Mouse (Mus musculus) cerebellum, adult (tissue): ENCODE data around the gene Phf12.
A peak's percentile ranks its signal among the peaks of the same experiment; 100 is the strongest.

Experiments used
- ATAC-seq: cut with Nextera tagmentation; 2 replicates; pipeline ENCODE4 v1.9.2; 2017; ENCODE audit warnings: mild to moderate bottlenecking, moderate library complexity, mixed read lengths; ENCODE audit not compliant: insufficient number of reproducible peaks, low FRiP score, low TSS enrichment

Phf12 gene

DNA sequence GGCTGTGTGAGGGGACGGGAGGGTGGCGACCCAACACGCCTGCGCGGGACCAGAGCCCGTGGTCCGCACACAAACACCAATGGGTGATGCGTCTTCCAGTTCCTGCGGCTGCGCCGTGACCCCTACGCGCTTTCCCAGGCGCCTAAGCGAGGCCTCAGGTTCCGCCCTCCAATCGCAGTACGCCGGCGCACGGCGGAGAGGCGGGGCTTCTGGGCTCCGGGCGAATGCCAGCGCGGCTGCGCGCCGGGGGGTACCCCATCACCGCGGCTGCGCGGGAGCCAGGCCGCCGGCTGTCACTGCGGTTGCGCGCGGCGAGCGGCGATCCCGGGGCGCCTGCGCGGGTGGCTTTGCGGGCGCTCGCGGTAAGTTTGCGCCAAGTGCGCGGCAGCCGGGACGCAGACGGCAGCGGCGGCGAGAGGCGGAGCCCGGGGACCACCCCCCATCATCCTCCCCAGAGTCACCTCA is at the start of gene Phf12:
Gene Phf12, plus strand, starts transcription at position 314 of the 465 bp plus-strand sequence.
- peak; percentile 81 for ATAC-seq

GRCm38 (mm10) chr11:77934111-77934521 is 48.4 kb upstream of the Phf12 start:
- ATAC-seq: no peak

DNA sequence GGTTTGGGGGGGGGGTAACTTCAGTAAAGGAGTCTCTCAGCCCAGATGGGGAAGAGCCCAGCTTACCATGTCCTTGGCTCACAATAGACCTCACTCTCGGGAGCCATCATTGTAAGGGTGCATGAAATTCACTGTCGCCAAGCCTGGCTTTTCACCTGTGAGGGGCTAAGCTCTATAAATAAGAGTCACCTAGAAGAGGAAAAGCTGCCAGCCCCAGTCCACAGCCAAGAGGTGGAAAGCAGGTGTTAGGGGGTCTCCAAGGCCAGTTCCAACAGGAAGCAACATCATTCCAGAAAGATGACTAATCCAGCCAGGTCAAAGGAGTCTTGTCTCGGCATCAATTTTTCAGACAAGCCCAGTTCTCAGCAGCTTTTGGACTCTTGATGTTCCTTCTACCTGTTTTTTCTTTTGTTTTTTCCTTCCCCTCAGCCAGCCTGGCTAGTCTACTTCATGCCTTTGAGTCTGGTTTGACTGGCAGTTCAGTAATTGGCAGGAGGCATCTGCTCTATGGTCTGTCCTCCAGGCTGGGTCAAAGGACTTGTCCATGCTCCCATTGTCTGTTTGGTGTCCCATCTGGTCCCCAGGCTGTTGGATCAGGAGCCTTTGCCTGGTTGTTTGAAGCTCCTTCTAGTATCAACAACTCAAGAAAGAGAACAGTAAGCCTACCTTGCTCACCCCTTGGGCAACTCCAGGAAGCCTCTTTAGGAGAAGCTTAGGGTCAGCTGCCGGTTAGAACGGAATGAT is 47.8 kb upstream of the Phf12 start:
- ATAC-seq: no peak

DNA sequence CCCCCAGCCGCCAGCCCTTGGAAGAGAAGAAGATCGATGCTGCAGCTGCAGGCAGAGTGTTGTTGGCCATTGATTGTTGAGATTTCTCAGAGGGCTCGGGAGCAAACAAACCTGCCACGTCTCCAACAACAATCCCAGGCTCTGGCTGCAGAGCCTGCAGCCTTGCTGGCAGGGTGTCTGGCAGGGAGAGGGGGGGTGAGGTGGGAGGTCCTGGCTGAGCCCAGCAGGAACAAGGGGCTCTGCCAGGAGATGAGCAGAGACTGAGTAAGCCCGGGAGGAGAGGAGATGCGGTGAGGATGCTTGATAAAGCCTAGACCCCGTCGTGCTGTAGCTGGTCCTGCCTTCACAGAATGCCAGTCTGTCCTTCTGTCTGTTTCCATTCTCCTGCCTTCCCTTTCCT is 45.7 kb upstream of the Phf12 start:
- ATAC-seq: no peak; the same call in 1 of the 2 replicates

GRCm38 (mm10) chr11:77937649-77938410 is 44.7 kb upstream of the Phf12 start:
- ATAC-seq: no peak

GRCm38 (mm10) chr11:77942230-77942629 is 40.3 kb upstream of the Phf12 start:
- no peak for ATAC-seq

DNA sequence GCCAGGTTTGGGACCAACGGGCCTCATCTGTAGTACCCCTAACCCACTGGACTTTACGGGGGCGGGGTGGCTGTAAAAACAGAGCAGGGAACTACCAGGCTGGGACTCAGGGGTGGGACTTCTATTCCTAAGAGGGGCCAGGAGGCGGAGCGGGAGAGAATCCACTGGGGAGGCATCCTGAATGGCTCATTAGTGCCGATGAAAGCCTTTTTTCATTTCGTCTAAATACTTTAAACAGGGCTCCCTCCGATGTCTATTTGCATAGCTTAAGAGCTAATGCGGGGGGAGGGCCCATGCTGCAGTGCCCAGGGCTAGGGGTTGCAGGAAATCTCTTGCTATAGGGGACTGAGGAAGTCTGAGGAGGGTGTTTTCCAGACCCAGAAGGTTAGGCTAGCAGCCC is 34.7 kb upstream of the Phf12 start:
- ATAC-seq: no peak

DNA sequence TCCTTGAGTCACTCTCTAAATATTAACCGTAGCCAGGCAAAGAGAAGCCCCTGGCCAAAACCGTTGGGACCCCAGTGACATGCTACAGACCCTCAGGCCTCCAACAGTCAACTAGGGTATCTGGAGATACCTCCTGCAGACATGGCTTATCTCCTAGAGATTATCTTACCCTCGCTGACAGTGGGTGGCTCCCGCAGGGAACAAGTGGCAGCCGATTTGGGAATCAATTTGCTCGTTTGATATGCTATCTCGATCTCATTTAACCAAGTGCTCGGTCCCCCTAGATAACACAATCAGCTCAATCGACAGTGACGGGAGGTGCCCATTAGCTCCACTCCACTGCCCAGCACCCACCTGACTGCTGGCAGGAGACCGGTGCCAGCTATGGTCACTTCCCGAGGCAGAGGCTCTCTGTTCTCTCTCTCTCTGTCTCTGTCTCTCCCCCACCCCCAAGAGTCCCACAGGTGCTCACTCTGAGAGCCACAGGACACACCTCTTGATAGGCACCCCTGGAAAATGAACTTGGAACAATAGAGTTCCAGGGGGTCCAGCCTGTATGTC is 32.3 kb upstream of the Phf12 start:
- ATAC-seq: no peak; the same call in 1 of the 2 replicates

DNA sequence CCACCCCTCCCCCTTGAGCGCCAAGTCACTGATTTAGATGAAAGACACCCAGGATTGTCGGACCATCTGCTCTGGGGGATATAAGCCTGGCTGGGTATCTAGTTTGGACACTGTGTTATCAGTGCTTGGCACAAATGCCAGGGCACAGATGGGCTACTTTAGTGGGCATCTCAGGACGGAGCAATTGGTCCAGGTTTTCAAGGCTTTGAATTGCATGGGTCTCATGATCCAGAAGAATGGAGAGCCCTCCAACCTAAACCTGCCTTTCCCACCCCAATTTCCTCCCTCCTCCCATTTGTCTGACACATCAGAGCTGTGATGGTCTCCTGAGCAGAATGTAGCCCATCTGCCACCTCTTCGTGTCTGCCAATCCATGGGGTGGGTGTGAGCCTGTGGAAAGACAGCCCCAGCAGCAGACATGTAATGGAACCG is 31.7 kb upstream of the Phf12 start:
- ATAC-seq: peak; percentile 82; the same call in 1 of the 2 replicates

DNA sequence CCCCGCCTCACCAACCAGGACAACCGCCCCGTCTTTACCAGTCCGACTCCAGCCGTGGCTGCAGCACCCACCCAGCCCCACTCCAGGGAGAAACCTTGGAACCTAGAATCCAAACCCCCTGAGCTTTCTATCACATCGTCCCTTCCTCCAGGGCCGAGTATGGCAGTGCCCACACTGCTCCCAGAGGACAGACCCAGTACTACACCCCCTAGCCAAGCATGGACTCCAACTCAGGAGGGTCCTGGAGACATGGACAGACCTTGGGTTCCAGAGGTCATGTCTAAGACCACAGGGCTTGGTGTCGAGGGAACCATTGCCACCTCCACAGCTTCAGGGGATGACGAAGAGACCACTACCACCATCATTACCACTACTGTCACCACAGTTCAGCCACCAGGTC is 28.9 kb upstream of the Phf12 start:
- ATAC-seq: no peak

- ATAC-seq: no peak
These were observed 26.1 kb upstream of the Phf12 start for GRCm38 (mm10) chr11:77956428-77956827.

DNA sequence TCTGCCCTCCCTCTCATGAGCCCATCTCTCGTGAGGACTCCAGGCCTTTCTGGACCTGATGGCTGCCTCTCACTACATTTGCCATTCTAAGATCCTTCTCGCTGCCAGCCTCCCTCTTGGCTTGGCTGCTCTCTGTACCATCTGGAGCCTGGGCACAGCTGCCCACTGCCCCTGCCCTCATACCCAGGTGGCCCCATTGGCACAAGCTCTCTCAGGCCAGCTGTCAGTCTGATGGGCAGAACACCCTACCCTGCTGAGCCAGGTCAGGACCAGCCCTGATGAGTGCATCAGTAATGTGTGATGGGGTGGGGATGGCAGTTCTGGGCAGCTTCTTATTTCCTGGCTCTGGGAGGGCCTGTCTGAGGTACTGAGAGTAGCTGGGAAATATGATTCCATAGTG is 24.3 kb upstream of the Phf12 start:
- ATAC-seq: no peak

DNA sequence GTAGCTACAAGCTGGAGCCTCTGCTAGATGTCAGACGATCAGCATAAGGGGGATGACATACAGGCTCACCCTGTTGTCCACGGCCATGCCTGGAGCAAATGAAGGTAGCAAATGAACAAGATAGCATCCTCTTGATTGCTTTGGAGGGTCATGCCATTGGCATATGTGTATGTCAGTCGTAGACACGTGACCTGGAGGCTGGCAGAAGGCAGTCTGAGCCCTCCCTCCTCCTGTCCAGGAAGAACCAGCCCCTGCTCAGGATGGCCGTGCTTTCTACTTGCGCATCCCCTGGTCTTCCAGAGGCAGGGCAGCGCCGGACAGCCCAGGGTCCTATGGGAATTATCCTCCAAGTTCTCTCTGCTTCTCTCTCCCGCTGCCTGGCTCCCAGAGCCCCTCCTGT is 23.6 kb upstream of the Phf12 start:
- ATAC-seq: no peak

DNA sequence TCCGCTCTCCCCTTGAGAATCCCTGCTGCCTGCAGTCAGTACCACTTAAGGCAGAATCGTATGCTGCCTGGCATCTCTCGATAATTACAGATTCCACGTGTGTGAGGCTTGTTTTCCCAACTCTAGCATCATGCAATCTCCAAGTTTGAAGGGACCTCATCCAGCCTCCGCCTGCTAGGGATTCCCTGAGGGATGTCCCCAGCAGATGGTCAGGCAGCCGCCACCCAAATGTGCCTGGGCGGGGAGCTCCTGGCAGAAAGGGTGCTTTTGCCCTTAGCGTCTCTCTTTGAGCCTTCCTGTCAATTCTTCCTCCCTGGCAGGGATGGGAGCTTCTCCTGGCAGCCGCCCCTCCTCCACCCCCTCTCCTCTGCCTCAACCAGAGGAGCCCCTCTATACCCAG is 22.4 kb upstream of the Phf12 start:
- no peak for ATAC-seq

- ATAC-seq: no peak
These were observed 21.7 kb upstream of the Phf12 start for GRCm38 (mm10) chr11:77960898-77961297.

GRCm38 (mm10) chr11:77962946-77963345 is 19.6 kb upstream of the Phf12 start:
- no peak for ATAC-seq

DNA sequence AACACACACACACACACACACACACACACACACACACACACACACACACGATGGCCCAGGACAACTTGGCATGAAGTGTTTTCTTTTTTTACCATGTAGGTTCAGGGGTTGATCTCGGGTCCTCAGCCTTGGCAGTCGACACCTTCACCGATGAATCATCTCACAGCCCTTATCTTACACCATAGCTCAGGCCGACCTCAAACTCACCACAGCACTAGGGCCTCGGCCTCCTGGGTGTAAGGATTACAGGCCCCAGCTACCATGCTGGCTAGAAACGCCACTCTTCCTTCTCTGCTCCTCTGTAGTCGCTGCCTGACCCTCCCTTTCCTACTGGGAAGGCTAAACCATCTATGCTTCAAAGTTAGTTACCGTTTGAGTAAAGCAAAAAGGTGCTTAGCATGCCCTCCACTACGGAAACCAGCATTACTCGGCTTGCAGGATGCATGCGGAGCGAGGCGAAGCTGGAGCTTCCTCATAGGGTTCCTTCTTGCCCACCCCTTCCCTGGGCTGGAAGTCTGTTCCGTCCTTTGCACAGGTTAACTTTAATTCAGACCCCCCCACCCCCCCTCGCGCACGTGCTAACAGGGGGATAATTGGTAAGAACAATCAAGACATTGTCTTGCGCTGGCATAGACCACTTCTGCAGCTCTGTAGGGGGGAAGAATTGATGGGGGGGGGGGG is 18.0 kb upstream of the Phf12 start:
- ATAC-seq: no peak

GRCm38 (mm10) chr11:77965101-77966036 is 17.2 kb upstream of the Phf12 start:
- peak; percentile 87 for ATAC-seq

DNA sequence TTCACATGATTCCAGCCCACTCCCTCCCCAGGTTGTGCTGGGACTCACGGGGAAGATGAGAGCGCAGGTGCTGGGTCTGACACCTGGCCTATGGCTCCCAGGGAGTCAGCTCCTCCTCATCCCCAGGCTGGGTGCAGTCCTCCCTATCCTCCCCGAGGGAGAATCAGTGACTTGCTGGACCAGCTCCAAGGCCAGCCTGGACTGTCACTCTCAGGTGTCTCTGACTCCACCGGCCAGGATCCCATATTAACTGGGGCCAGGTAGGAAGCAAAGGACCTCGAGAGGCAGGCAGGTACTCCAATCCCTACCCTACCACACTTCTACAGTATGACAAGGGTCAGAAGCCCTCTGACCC is 16.5 kb upstream of the Phf12 start:
- peak; percentile 18; the same call in 1 of the 2 replicates for ATAC-seq

DNA sequence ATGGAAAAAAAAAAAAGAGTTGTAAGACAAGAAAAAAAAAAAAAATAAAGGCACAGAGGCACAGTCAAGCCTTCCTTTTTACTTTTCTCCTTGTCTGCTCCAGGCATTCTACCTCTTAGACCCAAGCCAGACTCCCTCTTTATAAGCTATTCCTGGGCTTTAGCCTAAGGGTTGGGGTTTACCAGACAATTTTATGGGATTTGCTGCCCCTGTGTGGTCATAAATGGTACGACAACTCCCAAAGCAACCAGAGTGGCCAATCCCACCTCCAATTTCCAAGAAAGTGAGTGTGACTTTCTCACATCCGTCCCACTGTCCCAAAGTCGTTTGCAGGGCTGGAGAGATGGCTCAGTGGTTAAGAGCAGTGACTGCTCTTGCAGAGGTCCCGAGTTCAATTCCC is 15.4 kb upstream of the Phf12 start:
- ATAC-seq: no peak
